Mouse (Mus musculus): ENCODE measurements around the gene Blnk. TPM values are rescaled to one million over a fixed set of nuclear protein-coding genes. Genes with fewer than 3 reads are reported as not detected.

The Blnk gene
- 22.6 and 27.3 TPM in 2 replicates for polyA plus RNA-seq (2015; fragmentation: Nextera tagmentation; extraction: Ambion mirVana)

DNA sequence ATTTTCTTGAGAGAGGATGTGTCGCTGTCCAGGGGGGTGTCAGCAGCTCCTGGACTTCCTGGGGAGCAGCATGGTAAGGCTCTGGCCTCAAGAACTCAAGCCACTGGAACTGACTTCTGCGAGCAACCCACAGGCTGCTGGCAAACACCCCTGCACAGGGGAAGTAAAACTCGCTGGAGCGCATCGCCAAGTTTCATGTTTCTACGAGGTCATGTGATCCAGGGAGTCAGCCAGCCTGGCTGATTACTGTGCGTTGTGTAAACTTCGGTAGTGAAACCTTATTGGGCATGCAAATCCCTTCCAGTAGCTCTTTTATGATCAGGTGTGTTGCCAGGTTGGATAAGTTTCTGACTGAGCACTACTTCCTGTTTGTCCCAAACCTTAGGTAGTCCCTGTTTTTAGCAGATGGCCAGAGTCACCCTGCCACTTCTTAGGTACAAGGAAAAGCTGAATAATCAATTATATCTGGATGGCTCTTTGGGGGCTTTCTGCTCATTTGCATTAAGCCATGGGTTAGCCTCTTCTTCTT lies at the start of gene Blnk:
Gene Blnk (minus strand): TSS at position 479 of the 529 bp plus-strand sequence.
- H3K4me3 ChIP-seq (ENCODE audit: low read length), result peak within 1 kb of the TSS; percentile 34
- H3K9ac ChIP-seq (ENCODE audit: low read depth, low read length), result peak within 1 kb of the TSS; percentile 53
- peak within 1 kb of the TSS; percentile 51 for H3K4me2 ChIP-seq (ENCODE audit: low read depth, low read length)

GRCm38 (mm10) chr19:41039110-41039509 lies 44.8 kb upstream of the Blnk start:
- Histone ChIP-seq H3K4me1 (ENCODE audit: control insufficient read depth, insufficient read depth, low read length) (no peaks in the 10 kb centered on the region), H3K36me3 (ENCODE audit: control insufficient read depth, insufficient read depth, low read length) (no peaks in the 10 kb centered on the region), H3K4me2 (ENCODE audit: low read depth, low read length) (no peak overlapping the region), H3K27ac (ENCODE audit: low read length) (no peak overlapping the region), H3K4me3 (ENCODE audit: low read length) (no peak overlapping the region), H3K9me3 (ENCODE audit: control insufficient read depth, low read length) (no peaks in the 10 kb centered on the region; the same call in 1 of the 2 replicates), H3K9ac (ENCODE audit: low read depth, low read length) (no peak overlapping the region), H3K27me3 (replicated peaks; ENCODE audit: control insufficient read depth, insufficient read depth, low read length) (no peaks in the 10 kb centered on the region)
- ATAC-seq, result no peak
- 63% methylated on average over 7 of the region's 7 CpGs for WGBS

More for the DNA sequence above, at the start of gene Blnk:
- peak within 1 kb of the TSS; percentile 91 for H3K27ac ChIP-seq (ENCODE audit: low read length)
- peaks cover 10% of the 10 kb centered on the region; the same call in 1 of the 2 replicates for H3K4me1 ChIP-seq (ENCODE audit: control insufficient read depth, insufficient read depth, low read length)
- WGBS, result 28% methylated on average over 8 of the region's 8 CpGs
- no peaks in the 10 kb centered on the region for H3K36me3 ChIP-seq (ENCODE audit: control insufficient read depth, insufficient read depth, low read length)
- ATAC-seq, result peak; percentile 81
- H3K9me3 ChIP-seq (ENCODE audit: control insufficient read depth, low read length), result no peaks in the 10 kb centered on the region
- H3K27me3 ChIP-seq (replicated peaks; ENCODE audit: control insufficient read depth, insufficient read depth, low read length), result no peaks in the 10 kb centered on the region

DNA sequence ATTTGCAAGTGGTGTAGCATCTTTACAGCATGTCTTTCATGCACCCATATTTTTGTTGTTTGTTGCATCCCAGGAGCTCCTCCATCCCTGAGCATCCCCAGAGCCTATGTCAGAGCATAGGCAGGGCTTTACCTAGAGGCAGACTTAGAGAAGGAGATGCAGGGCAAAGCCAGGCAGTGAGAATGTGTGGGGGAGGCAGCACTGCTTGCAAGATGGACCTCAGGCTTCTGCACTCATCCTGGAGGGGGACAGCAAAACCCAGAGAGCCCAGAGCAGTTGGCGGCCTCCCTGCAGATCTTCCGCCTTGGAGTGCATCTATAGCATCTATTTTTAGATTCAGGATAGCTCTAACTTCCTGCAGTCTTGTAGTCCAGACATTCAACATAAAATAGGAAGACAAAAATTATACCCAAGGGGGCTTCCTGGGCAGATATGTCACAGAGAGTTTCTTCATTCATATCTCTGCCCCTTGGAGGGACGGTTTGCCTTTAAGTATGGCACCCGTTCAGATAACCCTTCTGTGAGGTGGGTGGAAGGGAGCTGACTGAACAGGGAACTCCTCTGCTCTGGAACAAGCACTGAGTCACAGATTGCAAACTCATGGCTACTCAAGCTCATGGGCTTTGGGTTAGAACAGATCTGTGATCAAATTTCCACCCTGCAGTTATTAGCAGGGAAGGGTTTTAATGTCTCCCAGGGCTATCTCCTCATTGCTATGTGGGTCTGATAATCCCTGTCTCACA lies 41.6 kb upstream of the Blnk start:
- WGBS, result 67% methylated on average over 4 of the region's 4 CpGs
- ATAC-seq, result no peak

DNA sequence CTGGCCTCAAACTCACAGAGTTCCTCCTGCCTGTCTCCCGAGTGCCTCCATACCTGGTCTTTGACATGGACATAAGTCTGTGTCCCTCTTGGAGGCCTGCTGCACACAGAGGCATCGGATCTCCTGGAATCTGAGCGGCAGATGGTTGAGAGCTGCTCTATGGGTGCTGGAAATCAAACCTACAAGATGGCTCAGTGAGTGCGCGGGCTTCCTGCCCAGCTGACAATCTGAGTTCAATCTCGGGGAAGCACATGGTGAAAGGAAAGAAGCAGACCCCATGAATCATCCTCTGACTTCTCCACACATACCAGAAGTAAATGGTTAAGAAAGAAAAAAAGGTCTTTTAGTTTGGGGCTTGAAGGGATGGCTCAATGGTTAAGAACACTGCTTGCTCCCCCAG lies 37.5 kb upstream of the Blnk start:
- Histone ChIP-seq H3K27me3 (replicated peaks; ENCODE audit: control insufficient read depth, insufficient read depth, low read length) (no peaks in the 10 kb centered on the region), H3K27ac (ENCODE audit: low read length) (no peak overlapping the region), H3K9ac (ENCODE audit: low read depth, low read length) (no peak overlapping the region), H3K4me1 (ENCODE audit: control insufficient read depth, insufficient read depth, low read length) (no peaks in the 10 kb centered on the region), H3K9me3 (ENCODE audit: control insufficient read depth, low read length) (no peaks in the 10 kb centered on the region), H3K4me2 (ENCODE audit: low read depth, low read length) (no peak overlapping the region), H3K36me3 (ENCODE audit: control insufficient read depth, insufficient read depth, low read length) (no peaks in the 10 kb centered on the region), H3K4me3 (ENCODE audit: low read length) (no peak overlapping the region)
- 77% methylated on average over 6 of the region's 6 CpGs for WGBS
- ATAC-seq, result no peak

More for the DNA sequence above, 41.6 kb upstream of the Blnk start:
- no peaks in the 10 kb centered on the region for H3K4me1 ChIP-seq (ENCODE audit: control insufficient read depth, insufficient read depth, low read length)
- H3K9ac ChIP-seq (ENCODE audit: low read depth, low read length), result no peak overlapping the region
- no peak overlapping the region for H3K4me3 ChIP-seq (ENCODE audit: low read length)
- no peak overlapping the region for H3K4me2 ChIP-seq (ENCODE audit: low read depth, low read length)
- no peaks in the 10 kb centered on the region for H3K27me3 ChIP-seq (replicated peaks; ENCODE audit: control insufficient read depth, insufficient read depth, low read length)
- H3K36me3 ChIP-seq (ENCODE audit: control insufficient read depth, insufficient read depth, low read length), result no peaks in the 10 kb centered on the region
- H3K9me3 ChIP-seq (ENCODE audit: control insufficient read depth, low read length), result no peaks in the 10 kb centered on the region
- no peak overlapping the region for H3K27ac ChIP-seq (ENCODE audit: low read length)

DNA sequence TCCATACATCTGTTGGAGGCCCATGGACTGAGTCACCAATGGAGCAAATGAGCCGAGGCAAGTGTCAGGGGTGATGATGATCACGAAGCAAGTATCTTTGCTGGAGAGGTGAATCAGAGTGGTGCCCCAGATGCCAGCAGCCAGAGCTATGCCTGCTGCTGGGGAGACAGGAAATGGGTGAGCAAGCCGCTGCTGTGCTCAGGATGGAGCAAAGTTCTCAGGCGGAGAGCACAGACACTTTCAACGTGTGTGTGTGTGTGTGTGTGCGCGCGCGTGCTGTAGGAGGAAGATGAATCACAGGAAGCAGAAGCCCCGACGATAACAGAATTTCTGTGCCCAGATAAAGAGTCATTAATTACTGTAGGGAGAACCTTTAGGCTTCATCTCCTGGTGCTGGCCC lies 36.7 kb upstream of the Blnk start:
- H3K27ac ChIP-seq (ENCODE audit: low read length), result no peak overlapping the region
- H3K9me3 ChIP-seq (ENCODE audit: control insufficient read depth, low read length), result no peaks in the 10 kb centered on the region
- no peaks in the 10 kb centered on the region for H3K36me3 ChIP-seq (ENCODE audit: control insufficient read depth, insufficient read depth, low read length)
- H3K27me3 ChIP-seq (replicated peaks; ENCODE audit: control insufficient read depth, insufficient read depth, low read length), result no peaks in the 10 kb centered on the region
- no peak overlapping the region for H3K9ac ChIP-seq (ENCODE audit: low read depth, low read length)
- WGBS, result 62% methylated on average over 11 of the region's 11 CpGs
- ATAC-seq, result no peak
- no peaks in the 10 kb centered on the region for H3K4me1 ChIP-seq (ENCODE audit: control insufficient read depth, insufficient read depth, low read length)
- H3K4me2 ChIP-seq (ENCODE audit: low read depth, low read length), result no peak overlapping the region
- H3K4me3 ChIP-seq (ENCODE audit: low read length), result no peak overlapping the region

DNA sequence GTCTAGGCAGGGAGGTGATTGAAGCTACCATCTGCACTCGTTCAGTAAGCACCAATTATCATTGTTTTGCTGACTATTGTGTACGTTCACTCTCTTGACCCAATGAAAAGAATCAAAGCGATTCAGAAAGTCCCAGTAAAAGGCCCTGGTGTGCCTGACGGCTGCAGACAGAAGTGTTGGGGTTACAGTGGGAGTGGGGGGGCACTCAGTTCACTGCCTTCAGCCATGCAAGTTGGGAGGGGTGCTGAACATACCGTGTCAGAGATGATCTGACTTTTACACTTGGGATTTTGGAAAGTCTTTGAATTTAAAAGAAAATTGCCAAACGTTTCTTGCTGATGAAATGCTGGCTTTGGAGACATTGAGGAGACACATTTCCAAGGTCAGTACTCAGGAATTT lies 35.8 kb upstream of the Blnk start:
- H3K27me3 ChIP-seq (replicated peaks; ENCODE audit: control insufficient read depth, insufficient read depth, low read length), result no peaks in the 10 kb centered on the region
- 77% methylated on average over 6 of the region's 6 CpGs for WGBS
- ATAC-seq, result no peak

GRCm38 (mm10) chr19:41029219-41029618 lies 34.9 kb upstream of the Blnk start, which contains the start of gene Dntt:
Dntt (plus strand) TSS chr19:41029275.
- no peaks in the 10 kb centered on the region for H3K36me3 ChIP-seq (ENCODE audit: control insufficient read depth, insufficient read depth, low read length)
- no peaks in the 10 kb centered on the region for H3K9me3 ChIP-seq (ENCODE audit: control insufficient read depth, low read length)
- H3K4me2 ChIP-seq (ENCODE audit: low read depth, low read length), result no peak within 1 kb of the TSS
- no peak within 1 kb of the TSS for H3K4me3 ChIP-seq (ENCODE audit: low read length)
- no peak for ATAC-seq
- no peaks in the 10 kb centered on the region for H3K4me1 ChIP-seq (ENCODE audit: control insufficient read depth, insufficient read depth, low read length)
- no peak within 1 kb of the TSS for H3K9ac ChIP-seq (ENCODE audit: low read depth, low read length)
- H3K27me3 ChIP-seq (replicated peaks; ENCODE audit: control insufficient read depth, insufficient read depth, low read length), result no peaks in the 10 kb centered on the region
- 88% methylated on average over 6 of the region's 6 CpGs for WGBS
- H3K27ac ChIP-seq (ENCODE audit: low read length), result no peak within 1 kb of the TSS

More for the DNA sequence above, 35.8 kb upstream of the Blnk start:
- Histone ChIP-seq H3K9ac (ENCODE audit: low read depth, low read length) (no peak overlapping the region), H3K36me3 (ENCODE audit: control insufficient read depth, insufficient read depth, low read length) (no peaks in the 10 kb centered on the region), H3K27ac (ENCODE audit: low read length) (no peak overlapping the region), H3K4me2 (ENCODE audit: low read depth, low read length) (no peak overlapping the region), H3K4me1 (ENCODE audit: control insufficient read depth, insufficient read depth, low read length) (no peaks in the 10 kb centered on the region), H3K4me3 (ENCODE audit: low read length) (no peak overlapping the region), H3K9me3 (ENCODE audit: control insufficient read depth, low read length) (no peaks in the 10 kb centered on the region)

DNA sequence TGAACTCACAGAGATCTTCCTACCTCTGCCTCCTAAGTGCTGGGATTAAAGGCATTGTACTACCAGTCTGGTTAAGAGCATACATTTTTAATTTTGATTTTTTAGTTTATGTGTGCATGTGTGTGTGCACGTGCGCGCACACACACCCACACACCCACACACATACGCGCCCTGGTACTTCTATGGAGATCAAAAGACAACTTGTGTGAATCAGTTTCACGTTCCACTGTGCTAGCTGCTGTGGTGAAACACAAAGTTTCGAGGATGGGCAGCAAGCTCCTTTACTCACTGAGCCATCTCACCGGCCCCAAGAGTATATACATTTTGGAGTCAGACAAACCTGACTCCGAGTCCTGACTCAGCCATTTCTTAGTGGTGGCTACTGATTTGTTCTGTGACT lies 33.3 kb upstream of the Blnk start:
- no peak overlapping the region for H3K27ac ChIP-seq (ENCODE audit: low read length)
- H3K27me3 ChIP-seq (replicated peaks; ENCODE audit: control insufficient read depth, insufficient read depth, low read length), result no peaks in the 10 kb centered on the region
- no peak overlapping the region for H3K4me3 ChIP-seq (ENCODE audit: low read length)
- H3K4me1 ChIP-seq (ENCODE audit: control insufficient read depth, insufficient read depth, low read length), result no peaks in the 10 kb centered on the region
- WGBS, result 92% methylated on average over 9 of the region's 9 CpGs
- no peaks in the 10 kb centered on the region for H3K9me3 ChIP-seq (ENCODE audit: control insufficient read depth, low read length)
- no peak overlapping the region for H3K4me2 ChIP-seq (ENCODE audit: low read depth, low read length)
- H3K9ac ChIP-seq (ENCODE audit: low read depth, low read length), result no peak overlapping the region
- no peaks in the 10 kb centered on the region for H3K36me3 ChIP-seq (ENCODE audit: control insufficient read depth, insufficient read depth, low read length)
- ATAC-seq, result no peak

DNA sequence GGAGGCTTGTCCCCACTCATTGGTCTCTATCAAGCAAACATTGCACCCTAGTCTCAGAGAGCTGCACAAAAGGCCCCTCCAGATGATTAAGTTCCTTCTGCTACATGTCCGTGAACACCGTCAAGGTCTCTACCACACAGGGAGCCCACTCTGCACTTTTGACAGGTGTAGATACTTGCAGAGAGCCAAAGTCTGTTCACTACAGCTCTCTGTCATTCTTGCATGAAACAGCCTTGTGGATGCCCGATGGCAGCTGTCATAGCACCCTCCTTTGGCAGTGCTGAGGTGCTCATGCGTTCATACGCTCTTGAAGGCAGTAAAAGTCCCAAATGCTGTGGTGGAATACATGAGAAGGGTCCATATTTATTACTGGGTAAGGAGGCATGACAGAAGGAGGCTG lies 32.7 kb upstream of the Blnk start:
- no peak overlapping the region for H3K9ac ChIP-seq (ENCODE audit: low read depth, low read length)
- no peaks in the 10 kb centered on the region for H3K27me3 ChIP-seq (replicated peaks; ENCODE audit: control insufficient read depth, insufficient read depth, low read length)
- no peak overlapping the region for H3K4me2 ChIP-seq (ENCODE audit: low read depth, low read length)
- no peak overlapping the region for H3K4me3 ChIP-seq (ENCODE audit: low read length)
- H3K9me3 ChIP-seq (ENCODE audit: control insufficient read depth, low read length), result no peaks in the 10 kb centered on the region
- no peak overlapping the region for H3K27ac ChIP-seq (ENCODE audit: low read length)
- WGBS, result 88% methylated on average over 5 of the region's 5 CpGs
- H3K4me1 ChIP-seq (ENCODE audit: control insufficient read depth, insufficient read depth, low read length), result no peaks in the 10 kb centered on the region
- no peaks in the 10 kb centered on the region for H3K36me3 ChIP-seq (ENCODE audit: control insufficient read depth, insufficient read depth, low read length)
- ATAC-seq, result no peak

Measured in intestine, embryonic 16.5 days (tissue).